Mouse (Mus musculus): ENCODE data around the gene Pxylp1. TPM values are rescaled to one million over a fixed set of nuclear protein-coding genes. Genes with fewer than 3 reads are reported as not detected.

The Pxylp1 gene
- total and polyA plus RNA-seq, 3 experiments: 7.8 to 10.1 (median 8.3) TPM

GRCm38 (mm10) chr9:96904360-96905355 is 12.2 kb upstream of the Pxylp1 start:
- peaks cover 6 to 17% of the 10 kb centered on the region in 2 experiments for H3K4me1 ChIP-seq (ENCODE audit: control insufficient read depth in 1 of 2, insufficient read depth in 2 of 2)
- in situ Hi-C loops (cut with MboI; ENCODE audit: low pct_ligation_motif_present, low pct_unique_long_range_greater_than_20kb, low sequenced_read_pairs) (no loop called here), dilution Hi-C loops (cut with MboI; ENCODE audit: extremely low pct_ligation_motif_present, extremely low pct_unique_long_range_greater_than_20kb, low sequenced_read_pairs) (no loop called here)
- no peak overlapping the region for H3K27ac ChIP-seq (ENCODE audit: insufficient read depth, low read depth)
- DNase-seq (ENCODE audit: extremely low read depth): no peak
- no peak overlapping the region for H3K9ac ChIP-seq (ENCODE audit: insufficient read depth, low read depth)
- no peaks in the 10 kb centered on the region for H3K36me3 ChIP-seq (replicated peaks in 1 of 2; ENCODE audit: control insufficient read depth in 1 of 2, insufficient read depth in 1 of 2, low read length in 1 of 2)
- no peak overlapping the region for H3K4me3 ChIP-seq (replicated peaks in 1 of 3; ENCODE audit: low read depth in 2 of 3, low read length in 2 of 3, poor library complexity in 1 of 3)
- H3K79me2 ChIP-seq (replicated peaks; ENCODE audit: control insufficient read depth, extremely low read depth, insufficient read depth, poor library complexity, severe bottlenecking): no peaks in the 10 kb centered on the region
- TF ChIP-seq SMC3 (IDR thresholded peaks at IDR 0.05; ENCODE audit: low read depth, low read length) (no peak), POLR2A (IDR thresholded peaks at IDR 0.05; ENCODE audit: low read depth, low read length) (no peak), TCF12 (IDR thresholded peaks at IDR 0.05; ENCODE audit: low read depth, low read length) (no peak), USF1 (IDR thresholded peaks at IDR 0.05; ENCODE audit: low read depth, low read length) (no peak), RCOR1 (conservative IDR thresholded peaks at IDR 0.05; ENCODE audit: low read depth, low read length) (no peak), HCFC1 (IDR thresholded peaks at IDR 0.05; ENCODE audit: low read depth, low read length) (no peak), ZKSCAN1 (IDR thresholded peaks at IDR 0.05; ENCODE audit: borderline replicate concordance, low read depth, low read length) (no peak), E2F4 (IDR thresholded peaks at IDR 0.05; ENCODE audit: insufficient replicate concordance, low read depth, low read length) (no peak), ELF1 (IDR thresholded peaks at IDR 0.05; ENCODE audit: low read depth, low read length) (no peak), USF2 (conservative IDR thresholded peaks at IDR 0.05; ENCODE audit: low read depth, low read length) (no peak), MAFK (IDR thresholded peaks at IDR 0.05; ENCODE audit: insufficient replicate concordance, low read length) (no peak), NRF1 (IDR thresholded peaks at IDR 0.05; ENCODE audit: low read depth, low read length) (no peak), CTCF (conservative IDR thresholded peaks at IDR 0.05 in 1 of 2, IDR thresholded peaks at IDR 0.05 in 1 of 2; ENCODE audit: low read depth in 2 of 2, low read length in 2 of 2) (no peak), ZC3H11A (IDR thresholded peaks at IDR 0.05; ENCODE audit: low read depth, low read length) (no peak), GABPA (IDR thresholded peaks at IDR 0.05; ENCODE audit: insufficient replicate concordance, low read depth, low read length) (no peak), CHD2 (IDR thresholded peaks at IDR 0.05; ENCODE audit: low read length) (no peak), KAT2A (IDR thresholded peaks at IDR 0.05; ENCODE audit: insufficient replicate concordance, low read length) (no peak), SIN3A (IDR thresholded peaks at IDR 0.05; ENCODE audit: low read length) (no peak)
- no peaks in the 10 kb centered on the region for H3K9me3 ChIP-seq (replicated peaks; ENCODE audit: low read length)
- no peak overlapping the region for H3K4me2 ChIP-seq (ENCODE audit: insufficient read depth, low read depth, poor library complexity, severe bottlenecking)
- H3K27me3 ChIP-seq (replicated peaks): peaks cover 20% of the 10 kb centered on the region

DNA sequence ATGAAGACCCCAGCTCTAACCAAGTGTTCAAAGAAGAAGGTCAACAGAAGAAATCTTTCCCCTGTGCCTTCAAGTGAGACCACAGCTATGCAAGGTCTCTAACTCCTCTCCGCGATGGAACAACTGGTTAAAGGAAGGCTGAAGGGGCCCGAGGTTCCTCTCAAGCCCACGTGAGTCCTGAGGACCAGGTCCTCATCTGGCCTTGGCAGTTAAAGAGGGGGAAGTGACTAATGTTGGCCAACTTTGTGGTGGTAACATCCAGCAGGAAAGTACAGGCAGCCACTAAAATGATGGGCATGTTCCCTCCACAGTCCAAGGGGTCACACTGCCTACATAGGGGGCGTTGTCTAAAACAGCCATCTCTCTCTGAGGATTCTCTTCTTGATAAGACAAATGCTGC is 7.2 kb upstream of the Pxylp1 start:
- Histone ChIP-seq H3K36me3 (replicated peaks in 1 of 2; ENCODE audit: control insufficient read depth in 1 of 2, insufficient read depth in 1 of 2, low read length in 1 of 2) (no peaks in the 10 kb centered on the region), H3K79me2 (replicated peaks; ENCODE audit: control insufficient read depth, extremely low read depth, insufficient read depth, poor library complexity, severe bottlenecking) (no peaks in the 10 kb centered on the region), H3K4me3 (replicated peaks in 1 of 3; ENCODE audit: low read depth in 2 of 3, low read length in 2 of 3, poor library complexity in 1 of 3) (no peak overlapping the region), H3K27ac (ENCODE audit: insufficient read depth, low read depth) (no peak overlapping the region), H3K9me3 (replicated peaks; ENCODE audit: low read length) (peaks cover 4% of the 10 kb centered on the region), H3K27me3 (replicated peaks) (no peaks in the 10 kb centered on the region), H3K4me2 (ENCODE audit: insufficient read depth, low read depth, poor library complexity, severe bottlenecking) (no peak overlapping the region), H3K9ac (ENCODE audit: insufficient read depth, low read depth) (no peak overlapping the region), H3K4me1 (ENCODE audit: control insufficient read depth in 1 of 2, insufficient read depth in 2 of 2) (peaks cover 6 to 29% of the 10 kb centered on the region in 2 experiments)
- TF ChIP-seq IRF4 (IDR thresholded peaks at IDR 0.05; ENCODE audit: low read depth, low read length) (0 out of 2 replicates have a peak, but pooled peaks have one; percentile 8), MEF2A (IDR thresholded peaks at IDR 0.05; ENCODE audit: borderline replicate concordance, low read depth, low read length) (no peak), MXI1 (IDR thresholded peaks at IDR 0.05; ENCODE audit: low read depth, low read length) (no peak), TCF12 (IDR thresholded peaks at IDR 0.05; ENCODE audit: low read depth, low read length) (0 out of 2 replicates have a peak, but pooled peaks have one; percentile 17), MAZ (IDR thresholded peaks at IDR 0.05; ENCODE audit: low read depth, low read length) (no peak), ZMIZ1 (IDR thresholded peaks at IDR 0.05; ENCODE audit: low read depth, low read length) (no peak), SIN3A (IDR thresholded peaks at IDR 0.05; ENCODE audit: low read length) (no peak), ZKSCAN1 (IDR thresholded peaks at IDR 0.05; ENCODE audit: borderline replicate concordance, low read depth, low read length) (no peak), RCOR1 (conservative IDR thresholded peaks at IDR 0.05; ENCODE audit: low read depth, low read length) (no peak), POLR2A (IDR thresholded peaks at IDR 0.05; ENCODE audit: low read depth, low read length) (no peak), BHLHE40 (IDR thresholded peaks at IDR 0.05; ENCODE audit: low read depth, low read length) (peak; percentile 56), JUND (conservative IDR thresholded peaks at IDR 0.05; ENCODE audit: low read depth, low read length) (no peak)
- peak; percentile 49 for DNase-seq (ENCODE audit: extremely low read depth)
- dilution Hi-C loops (cut with MboI; ENCODE audit: extremely low pct_ligation_motif_present, extremely low pct_unique_long_range_greater_than_20kb, low sequenced_read_pairs): no loop called here
- in situ Hi-C loops (cut with MboI; ENCODE audit: low pct_ligation_motif_present, low pct_unique_long_range_greater_than_20kb, low sequenced_read_pairs): no loop called here
